Mouse (Mus musculus): Measurements from ENCODE around the gene Tm6sf1. TPM values are rescaled to one million over a fixed set of nuclear protein-coding genes. Genes with fewer than 3 reads are reported as not detected.

Gene Tm6sf1
- total and polyA plus RNA-seq, 3 experiments: 0.35 to 8.6 TPM; not detected in 1

DNA sequence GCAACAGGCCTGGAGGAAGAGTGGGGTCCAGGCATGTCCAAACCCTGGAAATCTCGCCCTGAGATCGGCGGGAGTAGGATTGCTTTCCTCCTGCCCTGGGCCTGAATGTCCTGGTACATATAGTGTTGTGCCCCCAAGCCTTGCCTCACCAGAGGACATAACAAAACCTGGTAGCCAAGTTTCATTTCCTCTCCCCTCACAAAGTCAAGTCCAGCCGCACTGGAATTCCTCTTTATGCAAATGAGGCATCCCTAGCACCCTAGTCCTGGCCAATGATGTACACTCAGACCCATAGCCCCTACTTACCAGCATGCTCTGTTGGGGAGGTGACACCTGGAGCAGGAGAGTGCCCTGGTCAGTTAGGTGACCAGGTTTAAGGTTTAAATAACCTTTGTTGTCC lies 2.6 kb upstream of the Tm6sf1 start:
- H3K36me3 ChIP-seq (ENCODE audit: control insufficient read depth in 1 of 2, insufficient read depth in 2 of 2, low read length in 2 of 2): no peaks in the 10 kb centered on the region; a peak in 1 of 4 replicates
- no peak overlapping the region for H3K4me3 ChIP-seq (ENCODE audit: control insufficient read depth in 1 of 2, insufficient read depth in 1 of 2, low read depth in 2 of 2, low read length in 2 of 2)
- H3K9me3 ChIP-seq (replicated peaks; ENCODE audit: insufficient read depth, low read length): no peaks in the 10 kb centered on the region
- TF ChIP-seq GATA1 (IDR thresholded peaks at IDR 0.05; ENCODE audit: low read depth, low read length) (no peak), MYB (IDR thresholded peaks at IDR 0.05; ENCODE audit: low read depth, low read length) (no peak), ZNF384 (IDR thresholded peaks at IDR 0.05; ENCODE audit: low read depth, low read length) (no peak), SIN3A (IDR thresholded peaks at IDR 0.05; ENCODE audit: low read length) (no peak), UBTF (IDR thresholded peaks at IDR 0.05; ENCODE audit: borderline replicate concordance, insufficient read depth, low read depth, low read length) (no peak), MAX (IDR thresholded peaks at IDR 0.05; ENCODE audit: low read length) (no peak), POLR2AphosphoS2 (IDR thresholded peaks at IDR 0.05; ENCODE audit: low read length) (no peak), BHLHE40 (IDR thresholded peaks at IDR 0.05; ENCODE audit: borderline replicate concordance, low read depth, low read length) (no peak), ZKSCAN1 (IDR thresholded peaks at IDR 0.05; ENCODE audit: low read depth, low read length) (no peak), RAD21 (IDR thresholded peaks at IDR 0.05; ENCODE audit: low read depth, low read length) (no peak), MAFK (IDR thresholded peaks at IDR 0.05; ENCODE audit: borderline replicate concordance, low read depth, low read length) (no peak), MAZ (IDR thresholded peaks at IDR 0.05; ENCODE audit: low read depth, low read length) (no peak)
- no peaks in the 10 kb centered on the region for H3K79me2 ChIP-seq (ENCODE audit: control insufficient read depth, insufficient read depth, low read length, poor library complexity)
- H3K4me1 ChIP-seq (ENCODE audit: control insufficient read depth in 1 of 2, insufficient read depth in 2 of 2, low read length in 2 of 2): peaks cover 0 to 5% of the 10 kb centered on the region in 2 experiments; a peak in 2 of 4 replicates
- no peak for DNase-seq (ENCODE audit: low read depth, low spot score)
- no peak overlapping the region for H3K27ac ChIP-seq (ENCODE audit: control insufficient read depth, low read depth, low read length)
- no peaks in the 10 kb centered on the region for H3K27me3 ChIP-seq (ENCODE audit: control insufficient read depth in 1 of 2, insufficient read depth in 2 of 2, low read length in 2 of 2)
- H3K9ac ChIP-seq (ENCODE audit: control insufficient read depth, low read depth, low read length, poor library complexity, severe bottlenecking): no peak overlapping the region

DNA sequence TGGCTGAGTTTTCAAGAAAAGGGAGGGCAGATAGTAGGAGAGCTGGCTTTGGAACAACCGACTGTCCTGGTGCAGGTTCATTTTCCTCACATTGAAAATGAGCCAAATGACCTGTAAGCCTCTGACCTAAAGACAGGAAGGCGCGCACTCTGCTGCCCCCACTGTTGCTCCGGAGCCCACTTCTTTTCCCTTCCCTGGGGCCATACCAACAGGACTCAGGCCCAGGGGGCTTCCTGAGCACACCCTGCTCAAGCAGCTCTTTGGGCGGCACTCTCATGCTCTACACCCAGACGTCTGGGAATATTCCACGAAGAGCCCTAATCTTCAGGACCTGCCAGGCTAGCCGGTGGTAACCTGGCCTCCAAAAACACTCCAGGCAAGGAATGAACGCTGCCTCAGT lies 565 bp upstream of the Tm6sf1 start:
- Histone ChIP-seq H3K27ac (ENCODE audit: control insufficient read depth, low read depth, low read length) (no peak overlapping the region), H3K4me1 (ENCODE audit: control insufficient read depth in 1 of 2, insufficient read depth in 2 of 2, low read length in 2 of 2) (peaks cover 0 to 11% of the 10 kb centered on the region in 2 experiments; a peak in 3 of 4 replicates), H3K79me2 (ENCODE audit: control insufficient read depth, insufficient read depth, low read length, poor library complexity) (no peaks in the 10 kb centered on the region), H3K9me3 (replicated peaks; ENCODE audit: insufficient read depth, low read length) (no peaks in the 10 kb centered on the region), H3K4me3 (ENCODE audit: control insufficient read depth in 1 of 2, insufficient read depth in 1 of 2, low read depth in 2 of 2, low read length in 2 of 2) (no peak overlapping the region), H3K27me3 (ENCODE audit: control insufficient read depth in 1 of 2, insufficient read depth in 2 of 2, low read length in 2 of 2) (no peaks in the 10 kb centered on the region), H3K9ac (ENCODE audit: control insufficient read depth, low read depth, low read length, poor library complexity, severe bottlenecking) (no peak overlapping the region), H3K36me3 (ENCODE audit: control insufficient read depth in 1 of 2, insufficient read depth in 2 of 2, low read length in 2 of 2) (no peaks in the 10 kb centered on the region; a peak in 1 of 4 replicates)
- no peak for DNase-seq (ENCODE audit: low read depth, low spot score)
- TF ChIP-seq ETS1 (IDR thresholded peaks at IDR 0.05; ENCODE audit: low read depth, low read length) (no peak), TBP (IDR thresholded peaks at IDR 0.05; ENCODE audit: low read depth, low read length) (no peak), ZC3H11A (IDR thresholded peaks at IDR 0.05; ENCODE audit: low read depth, low read length) (no peak), MEF2A (IDR thresholded peaks at IDR 0.05; ENCODE audit: extremely low read depth, insufficient replicate concordance, low read depth, low read length, poor library complexity, severe bottlenecking) (no peak), POLR2A (IDR thresholded peaks at IDR 0.05; ENCODE audit: control insufficient read depth in 1 of 2, insufficient read depth in 1 of 2, low read depth in 1 of 2, low read length in 2 of 2, poor library complexity in 1 of 2) (no peak), RCOR1 (IDR thresholded peaks at IDR 0.05; ENCODE audit: low read depth, low read length) (no peak), TAL1 (IDR thresholded peaks at IDR 0.05; ENCODE audit: low read length) (no peak), TCF12 (IDR thresholded peaks at IDR 0.05; ENCODE audit: low read depth, low read length) (no peak), MAX (IDR thresholded peaks at IDR 0.05; ENCODE audit: low read length) (no peak), NELFE (IDR thresholded peaks at IDR 0.05; ENCODE audit: low read depth, low read length) (no peak)
